ENCODE assay signal across 13 mouse cellular contexts in the genomic region with DNA sequence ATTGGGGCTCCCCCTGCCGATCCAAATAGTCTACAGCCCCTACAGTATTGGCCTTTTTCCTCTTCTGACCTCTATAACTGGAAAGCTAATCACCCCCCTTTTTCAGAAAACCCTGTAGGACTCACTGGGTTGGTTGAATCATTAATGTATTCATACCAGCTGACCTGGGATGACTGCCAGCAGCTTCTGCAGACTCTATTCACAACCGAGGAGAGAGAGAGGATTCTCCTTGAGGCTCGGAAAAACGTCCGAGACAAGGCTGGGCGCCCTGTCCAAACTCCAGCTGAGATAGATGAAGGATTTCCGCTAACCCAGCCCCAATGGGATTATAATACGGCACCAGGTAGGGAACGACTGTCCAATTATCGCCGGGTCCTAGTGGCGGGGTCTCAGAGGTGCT. TPM values are rescaled to one million over a fixed set of nuclear protein-coding genes. Genes with fewer than 3 reads are reported as not detected.
"Had no signal": no experiment of that assay in that cellular context is flagged by ENCODE, and none has a peak within 500 bp of the region (broad histone marks: within the 10 kb centered on the region; RNA-seq: fewer than 3 reads in every experiment).

No protein-coding gene starts in this region.

RNA-seq across cellular contexts. Expression of a gene that starts 19.4 kb away (rescaled TPM):
- polyA plus RNA-seq: lung, embryonic 14.5 days; lung, embryonic 16.5 days; midbrain, embryonic 10.5 days; midbrain, embryonic 12.5 days; midbrain, embryonic 14.5 days; midbrain, embryonic 16.5 days; myocyte; neural tube, embryonic 11.5 days; neural tube, embryonic 13.5 days; neural tube, embryonic 15.5 days; stomach, embryonic 14.5 days; stomach, embryonic 16.5 days had no signal

RNA-seq across cellular contexts. Expression of a gene that starts 27.1 kb away (rescaled TPM):
- polyA plus RNA-seq: lung, embryonic 14.5 days; lung, embryonic 16.5 days; midbrain, embryonic 10.5 days; midbrain, embryonic 12.5 days; midbrain, embryonic 14.5 days; midbrain, embryonic 16.5 days; myocyte; neural tube, embryonic 11.5 days; neural tube, embryonic 13.5 days; neural tube, embryonic 15.5 days; stomach, embryonic 14.5 days had no signal

RNA-seq across cellular contexts. Expression of a gene that starts 43.9 kb away (rescaled TPM):
- polyA plus RNA-seq: lung, embryonic 14.5 days; lung, embryonic 16.5 days; midbrain, embryonic 10.5 days; midbrain, embryonic 12.5 days; midbrain, embryonic 14.5 days; midbrain, embryonic 16.5 days; neural tube, embryonic 11.5 days; neural tube, embryonic 13.5 days; neural tube, embryonic 15.5 days; stomach, embryonic 14.5 days had no signal

RNA-seq across cellular contexts. Expression of a gene that starts 59.3 kb away (rescaled TPM):
- polyA plus RNA-seq: lung, embryonic 14.5 days; lung, embryonic 16.5 days; midbrain, embryonic 10.5 days; midbrain, embryonic 12.5 days; midbrain, embryonic 14.5 days; midbrain, embryonic 16.5 days; myocyte; neural tube, embryonic 11.5 days; neural tube, embryonic 13.5 days; neural tube, embryonic 15.5 days; small intestine, adult 2 months; stomach, embryonic 14.5 days had no signal
